Mouse (Mus musculus) T-helper 1 cell (primary cell): ENCODE results near the gene Ptprn2.

Source experiments
- in situ Hi-C: fragments of 300-600 bp; cut with MboI, MseI; formaldehyde crosslinking; loops from one replicate; pipeline ENCODE4 v1.15.1; 2025; ENCODE audit warnings: high pct_unique_total_duplicates

The Ptprn2 gene

DNA sequence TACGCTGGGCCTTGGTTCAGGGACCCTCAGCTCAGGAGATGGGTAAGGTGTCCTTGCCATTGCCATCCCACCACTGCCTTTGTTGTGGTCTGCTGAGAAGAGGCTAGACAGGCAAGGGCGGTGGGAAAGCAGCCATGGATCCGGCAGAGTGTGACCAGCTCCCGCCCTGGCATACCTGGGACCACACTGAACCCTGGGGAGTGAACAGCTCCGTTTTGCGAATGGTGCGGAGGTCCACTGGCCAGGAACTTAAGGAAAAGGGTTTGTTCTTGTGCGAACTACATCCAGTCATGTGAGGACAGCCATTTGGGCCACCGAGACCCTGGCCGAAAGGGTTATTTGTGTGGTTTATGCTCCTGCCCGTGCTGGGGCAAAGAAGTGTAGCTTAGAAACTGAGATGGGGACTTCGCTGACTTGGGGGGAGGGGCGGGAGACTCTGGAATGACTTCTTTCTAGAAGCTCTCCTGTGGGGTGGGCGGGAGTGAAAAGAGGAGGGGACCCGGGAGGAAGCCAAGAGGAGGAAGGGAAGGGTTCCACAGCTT, 674.2 kb downstream of the Ptprn2 start:
- in situ Hi-C loops: no loop called here

DNA sequence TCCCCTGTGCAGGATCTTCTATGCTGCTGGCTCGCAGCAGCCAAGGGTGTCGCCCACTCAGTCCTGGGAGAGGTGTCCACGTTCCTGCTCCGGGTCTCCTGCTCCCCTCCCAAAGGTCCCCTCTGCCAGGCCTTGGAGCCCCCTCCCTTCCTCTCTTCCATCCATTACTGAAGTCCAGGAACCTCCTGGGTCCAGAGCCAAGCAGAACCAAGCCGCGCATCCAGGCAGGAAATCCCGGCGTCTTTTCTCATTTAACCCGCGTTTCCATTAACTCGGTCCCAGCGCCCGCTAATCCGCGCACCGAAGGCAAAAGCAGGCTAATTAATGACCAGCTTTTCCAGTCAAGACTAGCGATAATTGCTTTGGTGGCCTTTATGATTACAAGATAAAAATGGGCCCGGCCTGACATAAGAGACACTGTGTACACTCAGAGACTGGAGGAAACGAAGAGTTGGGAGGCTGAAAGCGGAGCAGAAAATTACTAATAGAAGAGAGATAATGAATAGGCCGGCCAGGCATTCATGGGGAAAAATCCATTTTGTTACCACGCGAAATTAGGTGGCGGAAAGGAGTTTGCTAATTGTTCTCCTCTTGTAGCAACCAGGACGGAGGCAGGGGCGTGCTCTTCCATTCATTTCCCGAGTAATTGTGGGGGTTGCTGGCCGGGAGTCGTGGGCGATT, 674.8 kb downstream of the Ptprn2 start:
- in situ Hi-C loops: no loop called here

DNA sequence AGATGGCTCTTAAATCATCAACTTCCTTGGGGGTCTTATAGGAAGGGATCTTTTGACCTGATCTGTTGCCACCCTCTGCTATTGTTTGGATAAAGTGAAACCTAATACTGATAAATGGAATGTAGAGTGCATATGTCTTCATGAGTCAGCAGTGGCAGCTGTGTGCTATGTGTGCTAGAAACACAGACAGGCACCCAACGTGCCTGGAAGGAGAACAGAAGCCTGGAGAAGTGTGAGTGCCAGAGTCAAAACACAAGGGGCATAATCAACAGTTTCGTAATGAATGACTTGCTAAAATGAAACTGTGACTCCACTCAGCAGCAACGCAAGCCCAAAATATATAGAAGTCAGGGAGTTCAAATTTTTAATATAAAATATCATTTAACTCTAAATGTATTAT, 676.7 kb downstream of the Ptprn2 start:
- in situ Hi-C loops: no loop called here

DNA sequence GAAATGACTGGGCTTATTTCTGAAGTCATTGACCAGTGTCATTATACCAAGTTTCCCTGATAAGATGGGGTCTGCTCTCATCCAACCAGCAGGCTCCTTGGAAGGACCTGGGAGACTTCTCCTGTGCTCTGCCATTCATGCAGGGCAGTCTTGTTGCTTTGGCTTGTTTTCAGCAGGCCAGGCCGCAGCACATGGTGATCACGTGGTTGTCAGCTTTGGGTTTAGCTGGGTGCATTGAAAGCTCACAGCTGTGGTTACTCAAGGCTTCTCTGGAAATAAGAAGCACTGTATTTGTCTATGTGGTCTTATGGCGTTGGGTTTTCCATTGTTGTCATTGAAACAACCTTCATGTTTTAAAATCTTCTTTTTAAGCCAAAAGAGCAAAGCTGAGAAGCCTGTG, 678.3 kb downstream of the Ptprn2 start:
- in situ Hi-C loops: no loop called here

DNA sequence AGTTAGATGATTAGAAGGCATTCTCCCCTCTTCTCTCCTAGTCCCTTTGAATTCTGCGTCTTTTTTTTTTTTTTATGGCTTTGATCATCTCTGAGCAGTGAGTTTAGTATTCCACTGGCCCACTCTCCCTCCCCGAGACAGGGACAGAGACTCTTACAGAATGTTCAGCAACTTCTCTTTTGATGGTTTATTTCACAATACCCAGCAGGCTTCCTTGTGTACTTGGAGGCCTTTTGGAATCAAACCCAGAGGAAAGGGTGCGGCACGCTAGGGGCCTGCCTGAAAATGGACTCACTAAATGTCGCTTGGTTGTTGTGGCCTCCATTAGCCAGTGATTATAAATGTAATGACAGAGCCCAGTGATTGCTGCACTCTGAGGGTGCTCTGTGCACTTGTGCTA, 680.7 kb downstream of the Ptprn2 start:
- in situ Hi-C loops: no loop called here

DNA sequence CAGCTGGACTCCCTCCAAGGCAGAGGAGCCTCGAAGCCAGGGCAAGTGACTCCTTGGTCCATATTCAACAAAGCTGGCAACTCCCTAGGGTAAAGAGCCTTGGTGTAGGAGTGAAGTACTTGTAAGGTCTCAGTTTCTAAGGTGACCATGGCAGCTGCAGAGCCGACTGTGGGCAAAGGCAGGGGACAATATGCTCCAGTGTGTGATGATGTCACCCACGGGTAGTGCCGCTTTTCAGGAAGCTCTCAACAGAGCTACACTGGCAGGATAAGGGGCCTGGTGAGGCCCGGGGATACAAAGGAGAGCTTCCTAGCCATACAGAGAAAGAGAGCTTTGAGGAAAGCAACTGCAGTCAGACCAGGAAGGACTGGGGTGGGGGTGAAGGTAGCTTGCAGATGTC, 684.1 kb downstream of the Ptprn2 start:
- in situ Hi-C loops: no loop called here

DNA sequence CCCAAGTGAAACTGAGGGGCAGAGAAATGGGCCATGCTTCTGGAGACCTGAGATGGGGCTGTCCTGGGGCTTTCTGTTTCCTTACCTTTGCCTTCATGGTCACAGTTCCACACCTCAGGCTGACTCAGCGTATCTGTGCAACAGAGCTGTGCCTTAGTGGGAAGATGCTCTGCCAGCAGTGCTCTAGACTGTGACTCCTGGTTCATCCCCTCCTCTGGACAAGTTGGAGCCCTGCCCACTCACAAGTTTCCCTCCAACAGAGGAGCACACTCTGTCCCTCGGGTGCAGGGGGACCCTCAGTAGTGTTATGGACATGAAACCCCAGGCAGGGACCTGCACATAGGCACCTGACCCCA, 687.0 kb downstream of the Ptprn2 start:
- in situ Hi-C loops: no loop called here

DNA sequence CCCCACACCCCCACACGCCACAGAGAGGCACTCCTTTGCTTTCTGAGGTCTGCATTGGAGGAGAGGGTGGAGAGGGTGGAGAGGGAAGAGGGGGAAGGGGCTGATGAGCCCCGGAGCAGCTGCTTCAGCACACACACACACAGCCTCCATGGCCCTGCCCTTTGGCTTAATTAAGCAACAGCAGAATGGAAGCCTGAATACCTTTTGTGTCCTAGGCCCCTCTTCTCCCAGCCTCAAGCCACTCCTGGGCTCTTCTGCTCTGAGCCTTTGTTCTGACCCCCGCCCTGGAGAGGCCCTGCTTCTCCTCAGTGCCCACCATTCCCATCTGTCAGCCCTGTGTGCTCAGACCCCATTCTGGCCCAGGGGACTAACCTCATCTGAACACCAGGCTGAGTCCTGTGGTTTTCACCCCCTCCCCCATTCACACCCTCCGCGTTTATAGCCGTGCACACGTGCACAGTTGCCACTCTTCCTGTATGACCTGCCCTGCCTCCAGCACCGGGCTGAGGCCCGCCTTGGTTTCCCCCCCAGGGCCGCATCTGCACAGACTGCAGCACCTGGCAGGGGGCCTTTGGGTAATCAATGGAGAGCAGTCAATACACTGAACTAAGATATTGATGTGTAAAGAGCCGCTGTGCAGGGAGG, 687.5 kb downstream of the Ptprn2 start:
- in situ Hi-C loops: no loop called here

DNA sequence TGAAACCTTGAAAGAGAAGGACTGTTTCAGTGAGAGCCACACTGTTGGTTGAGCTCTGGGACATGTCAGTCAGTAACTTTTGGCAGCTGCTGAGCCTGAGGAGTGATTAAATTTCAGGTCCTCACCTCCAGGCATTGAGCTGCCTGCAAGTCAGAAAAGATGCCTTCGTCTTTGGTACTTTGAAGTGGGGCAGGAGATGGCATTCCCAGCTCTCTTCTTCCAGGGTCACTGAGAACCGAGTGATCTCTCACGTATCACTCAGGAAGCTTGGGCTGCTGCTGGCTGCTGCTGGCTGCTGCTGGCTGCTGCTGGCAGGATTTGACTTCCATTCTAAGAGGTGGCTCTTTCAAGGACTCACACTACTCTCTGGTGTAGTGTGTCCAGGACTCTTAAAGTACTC, 688.7 kb downstream of the Ptprn2 start:
- in situ Hi-C loops: no loop called here

DNA sequence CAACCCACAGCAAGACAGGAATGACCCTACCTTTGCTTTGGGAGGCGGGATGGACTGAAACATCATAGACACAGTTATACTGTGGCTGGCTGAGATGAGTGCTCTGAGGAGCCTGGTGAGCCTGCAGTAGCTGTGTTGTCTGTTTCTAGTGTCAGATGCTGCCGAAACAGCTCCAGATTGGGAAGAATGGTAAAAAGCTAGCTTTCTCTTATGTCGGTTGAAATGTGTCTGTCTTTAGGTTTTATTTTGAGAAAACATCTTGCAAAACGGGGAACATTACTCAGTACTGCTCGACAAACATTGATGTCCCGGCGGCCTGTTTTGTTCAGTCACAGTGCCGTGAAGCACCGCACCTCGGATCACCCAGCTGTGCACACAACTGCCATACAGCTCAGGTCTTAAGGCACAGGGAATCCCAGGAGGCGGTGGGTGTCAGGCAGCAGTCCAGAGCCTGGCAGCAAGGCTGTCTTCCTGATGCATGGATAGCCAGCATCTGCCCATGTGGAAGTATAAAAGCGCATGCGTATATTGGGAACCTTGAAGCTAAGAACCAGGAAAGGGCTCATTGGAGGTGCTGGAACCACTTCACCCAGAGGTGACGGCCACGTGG, 689.7 kb downstream of the Ptprn2 start:
- in situ Hi-C loops: no loop called here

DNA sequence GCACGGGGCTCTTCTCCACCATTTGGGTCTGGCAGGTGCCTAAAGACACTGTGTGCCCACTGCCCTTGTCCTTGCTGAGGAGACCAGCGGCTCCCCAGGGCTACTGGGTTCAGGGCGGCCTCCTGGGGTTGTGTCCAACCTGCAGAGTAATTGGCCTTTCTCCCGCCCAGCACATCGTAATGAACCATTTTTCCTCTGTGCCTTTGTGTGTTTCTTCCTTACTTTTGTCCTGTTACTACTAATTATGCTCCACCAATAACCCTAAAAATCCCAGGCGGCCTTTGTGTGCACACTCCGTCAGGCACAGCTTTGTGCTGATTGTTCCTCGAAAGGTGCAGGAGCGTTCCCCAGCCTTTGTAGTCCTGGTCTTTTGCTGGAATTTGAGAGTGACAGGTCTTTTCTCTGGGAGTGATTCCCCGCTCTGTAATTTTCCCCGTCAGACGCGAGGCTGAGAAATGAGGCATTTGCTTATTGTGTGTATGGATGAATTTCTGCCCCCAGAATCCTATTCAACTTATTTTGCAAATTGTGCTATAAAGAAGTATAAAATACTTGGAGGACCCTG, 690.8 kb downstream of the Ptprn2 start:
- in situ Hi-C loops: no loop called here

DNA sequence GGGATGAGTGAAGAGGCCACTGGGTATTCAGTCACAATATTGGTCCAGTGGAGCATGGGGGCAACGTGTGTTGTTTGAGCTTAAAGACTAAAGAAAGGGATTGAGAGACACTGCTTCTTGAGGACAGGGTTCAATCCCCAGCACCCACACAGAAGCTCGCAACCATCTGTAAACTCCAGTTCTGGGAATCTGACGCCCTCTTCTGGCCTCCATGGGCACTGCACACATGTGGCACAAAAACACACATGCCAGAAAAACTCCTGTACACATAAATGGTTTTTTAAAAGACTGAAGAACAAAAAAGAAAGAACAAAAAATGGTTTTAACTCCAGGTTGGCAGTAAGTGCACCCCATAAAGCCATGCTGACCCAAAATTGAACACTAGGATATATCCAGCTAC, 701.6 kb downstream of the Ptprn2 start:
- in situ Hi-C loops: no loop called here

DNA sequence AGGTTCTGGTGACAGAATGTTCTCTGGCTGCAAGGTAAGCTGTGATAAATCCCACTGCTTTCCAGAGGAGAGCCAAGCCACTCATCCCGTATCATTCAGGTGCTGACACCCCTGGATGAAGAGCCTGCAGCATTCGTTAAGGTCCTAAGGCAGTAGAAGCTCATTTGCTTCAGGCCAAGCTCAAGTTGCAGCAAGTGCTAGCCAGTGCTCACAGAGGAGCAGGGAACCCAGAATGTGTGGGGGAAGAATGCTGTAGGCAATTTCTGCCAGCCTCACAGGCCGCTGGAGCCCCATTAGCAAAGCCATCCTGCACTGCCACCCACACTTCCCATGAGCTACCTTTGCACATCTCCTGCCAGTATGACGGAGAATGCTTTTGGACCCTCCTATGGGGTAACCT, 706.5 kb downstream of the Ptprn2 start:
- in situ Hi-C loops: no loop called here

DNA sequence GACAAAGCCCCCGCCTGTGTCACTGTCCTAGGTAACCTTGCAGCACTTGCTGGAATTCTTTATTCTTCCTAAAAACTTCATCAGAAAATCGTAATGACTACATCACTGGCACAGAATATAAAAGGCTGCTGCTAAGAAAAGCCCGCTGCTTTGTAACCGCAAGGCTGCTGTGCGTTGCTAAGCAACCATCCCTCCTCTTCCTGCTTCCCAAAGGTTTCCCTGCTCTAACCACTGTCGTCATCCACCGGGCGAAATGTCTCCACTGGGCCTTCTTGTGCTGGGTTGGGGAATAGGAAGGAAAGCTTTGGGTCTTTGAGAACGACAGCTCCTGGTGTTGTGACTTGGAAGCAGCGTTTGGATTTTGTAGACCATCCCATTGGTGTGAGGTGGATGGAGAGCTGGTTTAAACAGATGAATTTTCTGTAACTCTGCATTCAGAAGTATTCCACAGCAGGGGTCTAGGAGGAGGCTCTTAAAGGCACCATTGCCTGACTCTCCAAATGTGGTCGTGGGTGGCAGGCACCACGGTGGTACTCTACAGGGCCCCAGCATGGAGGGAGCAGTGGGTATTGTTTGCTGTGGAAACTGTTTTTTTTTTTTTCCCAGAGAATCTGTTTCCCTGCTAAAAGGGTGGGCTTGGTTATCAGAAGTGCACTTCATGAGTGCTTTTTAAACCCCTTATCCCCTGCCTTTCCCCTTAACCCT, 711.4 kb downstream of the Ptprn2 start:
- in situ Hi-C loops: no loop called here

DNA sequence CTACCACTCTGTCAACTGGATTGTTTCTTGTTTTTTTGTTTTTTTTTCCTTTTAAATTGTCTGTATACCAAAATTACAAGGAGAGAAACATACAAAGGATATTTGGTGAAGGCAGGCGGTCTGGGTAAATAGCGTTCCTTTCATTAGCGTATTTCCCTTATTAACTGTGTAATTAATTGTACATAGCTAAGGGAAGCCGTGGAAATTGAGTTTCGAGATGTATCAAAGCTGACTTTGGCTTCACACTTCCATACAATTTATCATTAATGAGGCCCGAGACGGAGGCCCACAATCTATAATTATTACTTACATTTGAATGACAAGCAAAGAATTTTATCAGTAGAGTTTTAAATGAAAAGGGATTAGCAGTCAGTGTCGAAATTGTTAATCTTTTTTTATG, 712.6 kb downstream of the Ptprn2 start:
- in situ Hi-C loops: no loop called here

DNA sequence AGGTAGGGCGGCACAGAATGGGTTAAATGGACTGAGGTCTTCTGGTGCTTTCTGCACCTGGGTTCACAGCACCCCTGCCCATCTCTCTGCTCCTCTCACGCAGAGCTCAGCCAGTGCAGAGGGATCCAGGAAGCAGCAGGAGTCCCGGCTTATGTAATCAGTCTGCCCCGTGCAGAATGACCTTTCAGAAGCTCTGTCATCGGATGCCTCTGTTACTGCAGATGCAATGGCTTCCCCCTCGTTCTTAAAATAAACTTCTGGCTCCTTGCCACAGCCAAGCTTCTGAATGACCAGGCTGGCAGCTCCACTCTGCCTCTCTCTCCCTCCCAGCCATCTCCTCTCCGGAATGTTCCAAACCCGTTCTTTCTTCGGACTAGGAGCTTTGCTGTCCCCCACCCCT, 714.6 kb downstream of the Ptprn2 start:
- in situ Hi-C loops: no loop called here

DNA sequence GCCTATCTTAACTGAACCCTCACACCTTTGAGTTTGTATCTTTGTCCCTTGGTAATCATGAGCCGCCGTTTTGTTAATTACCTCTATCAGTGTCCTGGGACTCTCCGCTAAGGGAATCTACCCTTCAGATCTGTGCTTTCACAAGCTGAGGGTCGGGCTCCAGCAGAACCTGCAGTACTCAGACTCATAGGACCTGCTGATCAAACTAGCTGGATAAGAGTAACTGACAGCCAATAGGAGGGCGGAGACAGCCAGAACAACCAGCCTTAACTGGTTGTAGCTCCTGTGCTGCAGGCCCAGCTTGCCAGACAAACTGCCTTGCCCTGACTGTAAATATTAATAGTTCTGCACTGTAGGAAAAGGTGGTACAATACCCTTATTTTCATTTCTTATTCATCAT, 715.1 kb downstream of the Ptprn2 start:
- in situ Hi-C loops: no loop called here

DNA sequence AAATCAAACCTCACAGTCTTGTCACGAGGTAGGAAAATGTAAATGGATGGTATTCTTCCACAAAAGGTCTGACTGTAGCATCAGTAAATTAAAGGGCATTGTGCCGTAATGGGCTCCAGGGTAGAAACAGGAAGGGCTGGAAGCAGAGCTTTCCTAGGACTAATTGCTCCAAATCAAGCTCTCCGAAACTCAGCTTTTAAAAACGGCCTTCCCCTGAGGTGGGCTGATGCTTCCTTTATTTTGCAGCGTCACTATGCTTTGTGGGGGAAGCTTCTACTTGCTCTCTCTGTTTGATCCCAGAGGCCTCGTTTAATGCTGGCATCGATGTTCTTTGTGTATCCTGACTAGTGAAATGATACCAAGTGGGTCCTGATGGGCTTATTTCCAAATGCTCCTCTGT, 718.0 kb downstream of the Ptprn2 start:
- in situ Hi-C loops: no loop called here

DNA sequence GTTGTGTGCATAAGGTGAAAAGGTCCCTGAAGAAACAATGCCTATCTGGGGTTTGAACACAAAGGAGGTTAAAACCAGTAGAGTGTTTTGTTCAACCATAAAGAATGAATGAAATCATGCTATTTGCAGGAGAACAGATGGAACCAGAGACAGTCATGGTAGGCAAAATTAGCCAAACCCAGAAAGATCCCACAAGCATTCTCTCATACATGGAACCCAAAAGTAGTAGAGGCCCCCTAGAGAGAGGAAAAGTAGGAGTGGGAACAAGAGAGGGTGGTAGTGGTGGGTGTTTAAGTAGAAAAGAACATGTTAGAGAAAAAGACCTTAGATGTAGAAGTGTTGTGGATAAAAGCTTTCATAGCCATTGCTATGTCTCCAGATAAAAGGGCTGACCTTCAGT, 719.4 kb downstream of the Ptprn2 start:
- in situ Hi-C loops: no loop called here

DNA sequence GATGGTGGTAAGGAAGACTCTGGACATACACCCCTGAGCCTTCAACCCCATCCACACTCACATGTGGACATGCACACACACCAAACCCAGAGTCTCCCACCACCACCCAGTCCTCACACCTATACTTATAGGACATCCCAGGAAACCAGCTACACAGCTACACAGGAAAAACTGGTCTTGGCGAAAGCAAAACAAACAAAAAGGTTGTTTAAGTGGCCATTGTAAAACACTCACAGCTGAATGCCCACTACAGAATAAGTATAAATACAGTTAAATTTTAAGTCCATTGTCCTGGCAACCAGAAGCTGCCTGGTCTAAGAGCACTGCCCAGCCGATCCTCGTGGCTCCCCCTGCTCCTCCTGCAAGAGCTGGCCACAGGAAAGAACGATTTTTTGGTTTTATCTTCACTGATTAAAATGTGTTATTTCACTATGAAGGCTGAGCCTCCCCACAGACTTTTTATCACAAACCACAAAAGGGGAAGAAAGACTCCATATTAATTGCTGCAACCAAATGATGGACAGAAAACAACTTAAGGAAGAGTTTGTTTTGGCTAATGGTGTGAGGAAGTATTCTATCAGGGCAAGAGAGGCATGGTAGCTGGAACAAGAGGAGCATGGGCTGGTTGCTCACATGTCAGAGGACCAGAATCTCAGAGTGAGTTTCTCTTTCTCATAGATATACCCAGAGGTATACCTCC, 722.1 kb downstream of the Ptprn2 start:
- in situ Hi-C loops: no loop called here

DNA sequence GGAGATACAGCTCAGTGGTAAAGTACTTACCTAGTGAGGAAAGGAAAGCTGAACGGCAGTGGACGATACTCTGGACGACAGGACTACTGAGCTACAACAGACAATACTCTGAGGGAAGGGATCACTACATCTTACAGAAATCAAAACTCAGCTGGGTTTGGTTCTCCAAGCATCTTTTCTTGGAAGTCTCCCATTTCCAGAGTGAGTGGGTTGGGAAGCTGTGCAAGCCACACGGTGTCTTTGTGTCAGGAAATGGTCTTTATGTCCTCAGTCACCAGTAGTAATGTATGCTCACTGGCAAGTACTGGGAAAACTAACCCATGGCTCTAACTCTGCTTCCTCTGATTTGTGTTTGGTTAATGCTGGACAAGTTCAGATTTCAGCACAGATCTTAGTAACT, 724.9 kb downstream of the Ptprn2 start:
- in situ Hi-C loops: no loop called here

DNA sequence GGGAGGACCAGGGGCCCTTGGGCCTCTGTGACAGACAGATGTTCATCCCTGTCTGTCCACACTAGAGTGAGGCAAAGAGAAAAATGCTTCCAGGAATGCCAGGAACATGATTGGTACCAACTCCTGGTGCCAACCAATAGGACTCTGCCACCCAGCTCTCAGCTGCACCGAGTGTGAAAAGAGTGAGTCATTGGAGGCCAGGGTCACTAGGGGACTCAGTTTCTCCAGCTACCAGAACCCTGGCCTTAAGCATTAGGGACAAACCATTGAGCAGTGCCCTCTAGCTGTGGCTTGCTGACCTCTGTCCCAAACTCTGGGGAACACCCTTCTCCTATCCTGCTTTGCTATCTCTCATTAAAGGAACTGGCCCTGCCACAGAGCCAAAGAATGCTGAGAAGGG, 728.0 kb downstream of the Ptprn2 start:
- in situ Hi-C loops: no loop called here
